Mouse (Mus musculus) liver, embryonic 16.5 days (tissue): Measurements from ENCODE around the gene Lcn11. TPM values are rescaled to one million over a fixed set of nuclear protein-coding genes. Genes with fewer than 3 reads are reported as not detected.

Experiments used
- ATAC-seq: fragments of 200-750 bp; cut with Nextera tagmentation; 2 replicates; pipeline ENCODE4 v1.8.0; 2017; ENCODE audit warnings: low read depth, mild to moderate bottlenecking, moderate number of reproducible peaks, moderate library complexity
- H3K27ac ChIP-seq: fragments of 300-500 bp; sonication (generic); 2 replicates; pipeline ENCODE4 v1.5.1; 2014; ENCODE audit warnings: mild to moderate bottlenecking, low read length
- H3K27me3 ChIP-seq: fragments of 300-500 bp; sonication (generic); 2 replicates; pipeline ENCODE4 v1.6.1; 2014; ENCODE audit warnings: low read depth, low read length, mixed read lengths; ENCODE audit not compliant: control insufficient read depth, insufficient read depth
- H3K36me3 ChIP-seq: fragments of 300-500 bp; sonication (generic); 2 replicates; pipeline ENCODE4 v1.6.1; 2014; ENCODE audit warnings: mild to moderate bottlenecking; ENCODE audit not compliant: control insufficient read depth, insufficient read depth
- H3K4me1 ChIP-seq: fragments of 300-500 bp; sonication (generic); 2 replicates; pipeline ENCODE4 v1.6.1; 2014; ENCODE audit warnings: low read depth, low read length, mixed read lengths; ENCODE audit not compliant: control insufficient read depth
- H3K4me2 ChIP-seq: fragments of 300-500 bp; sonication (generic); 2 replicates; pipeline ENCODE4 v1.6.1; 2014; ENCODE audit warnings: low read depth, low read length, mixed read lengths
- H3K4me3 ChIP-seq: fragments of 300-500 bp; sonication (generic); 2 replicates; pipeline ENCODE4 v1.5.1; 2014; ENCODE audit warnings: low read depth, mild to moderate bottlenecking, low read length
- H3K9ac ChIP-seq: fragments of 300-500 bp; sonication (generic); 2 replicates; pipeline ENCODE4 v1.6.1; 2014; ENCODE audit warnings: low read depth, low read length
- H3K9me3 ChIP-seq: fragments of 300-500 bp; sonication (generic); replicated peaks from 2 replicates; pipeline ENCODE4 v1.6.1; 2016; ENCODE audit warnings: low read length; ENCODE audit not compliant: control insufficient read depth
- WGBS: fragments of 180-500 bp; shearing (Covaris S2); extraction: QIAGEN DNeasy Blood & Tissue Kit; methylation state at CpG from one replicate; pipeline ENCODE4 v1.1.7; 2014; ENCODE audit not compliant: insufficient replicate concordance; 5-methylcytosine and 5-hydroxymethylcytosine counted together
- polyA plus RNA-seq: library from polyadenylated mRNA; unstranded; fragments of >200 nt; fragmentation: Nextera tagmentation; extraction: Ambion mirVana; gene quantifications from 2 replicates; pipeline ENCODE4 v1.2.1, GENCODE M21; 2015

The Lcn11 gene
- polyA plus RNA-seq, 1 experiment from 2014 or later: not detected

DNA sequence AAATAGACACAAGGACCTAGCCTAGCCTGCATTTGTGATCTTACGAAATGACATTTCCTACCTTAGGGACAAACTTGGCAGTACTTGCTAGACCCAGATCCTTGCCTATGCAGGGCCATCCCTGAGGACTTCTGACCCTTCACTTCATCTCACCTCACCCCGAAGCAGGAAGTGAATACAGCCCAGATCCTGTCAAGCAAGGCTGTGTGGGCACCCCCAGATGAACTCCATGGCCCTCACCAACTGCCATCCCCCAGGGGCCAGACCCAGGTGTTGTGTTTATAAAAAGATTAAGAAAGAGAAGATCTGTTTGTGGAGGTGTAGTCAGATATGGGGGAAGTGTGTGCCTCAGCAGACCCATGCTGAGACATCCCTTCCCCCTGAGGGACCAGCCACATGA, 2.2 kb upstream of the Lcn11 start:
- no peaks in the 10 kb centered on the region for H3K27me3 ChIP-seq
- no peak overlapping the region for H3K4me3 ChIP-seq
- H3K9me3 ChIP-seq: no peaks in the 10 kb centered on the region
- H3K9ac ChIP-seq: no peak overlapping the region
- no peak overlapping the region for H3K27ac ChIP-seq
- ATAC-seq: no peak
- WGBS: 44% methylated on average over 2 of the region's 2 CpGs
- H3K36me3 ChIP-seq: no peaks in the 10 kb centered on the region
- H3K4me1 ChIP-seq: no peaks in the 10 kb centered on the region
- H3K4me2 ChIP-seq: no peak overlapping the region

DNA sequence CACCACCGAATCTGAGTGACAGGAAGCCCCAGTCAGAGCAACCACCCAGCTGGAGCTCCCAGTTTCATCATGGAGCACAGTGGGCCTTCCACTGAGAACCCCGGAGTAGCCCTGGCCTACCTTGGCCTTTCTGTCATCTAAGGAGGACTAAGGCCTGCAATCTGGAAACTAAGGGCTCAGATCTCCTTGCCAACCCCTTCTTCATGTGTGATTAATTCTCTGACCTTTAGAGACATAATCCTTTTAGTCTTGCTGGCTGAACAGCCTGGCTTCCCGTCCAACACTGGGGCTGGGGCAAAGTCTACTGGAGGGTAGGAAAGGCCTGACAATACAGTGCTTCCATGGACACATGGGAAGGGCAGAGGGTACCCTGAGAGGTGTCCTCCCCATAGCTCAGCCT, 826 bp upstream of the Lcn11 start:
- Histone ChIP-seq H3K27ac (no peak overlapping the region), H3K4me2 (no peak overlapping the region), H3K9me3 (no peaks in the 10 kb centered on the region), H3K27me3 (no peaks in the 10 kb centered on the region), H3K9ac (no peak overlapping the region), H3K36me3 (no peaks in the 10 kb centered on the region), H3K4me1 (no peaks in the 10 kb centered on the region), H3K4me3 (no peak overlapping the region)
- 43% methylated on average over 3 of the region's 3 CpGs for WGBS
- no peak for ATAC-seq

DNA sequence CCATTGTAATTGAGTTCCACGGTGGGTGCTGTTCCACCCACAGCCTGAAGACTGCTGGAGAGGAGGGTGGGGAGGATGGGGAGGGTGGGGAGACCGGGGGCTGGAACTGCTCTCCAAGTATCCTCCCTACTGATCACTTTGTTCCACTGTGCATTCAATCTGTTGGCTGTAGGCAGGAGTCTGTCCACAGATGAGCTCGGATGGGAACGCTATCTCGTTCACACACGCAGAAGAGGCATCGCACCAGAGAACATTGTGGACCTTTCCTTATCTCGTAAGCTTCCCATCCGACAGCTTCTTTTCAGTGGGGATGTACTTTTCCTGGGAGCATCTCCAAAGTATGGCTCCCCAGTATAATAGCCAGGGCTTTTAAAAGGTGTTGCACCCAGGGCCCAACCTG, 2.3 kb downstream of the Lcn11 start:
- H3K9ac ChIP-seq: no peak overlapping the region
- H3K4me3 ChIP-seq: no peak overlapping the region
- no peak overlapping the region for H3K4me2 ChIP-seq
- H3K27me3 ChIP-seq: no peaks in the 10 kb centered on the region
- ATAC-seq: no peak
- WGBS: 65% methylated on average over 9 of the region's 9 CpGs
- H3K9me3 ChIP-seq: no peaks in the 10 kb centered on the region
- no peak overlapping the region for H3K27ac ChIP-seq
- H3K4me1 ChIP-seq: no peaks in the 10 kb centered on the region
- no peaks in the 10 kb centered on the region for H3K36me3 ChIP-seq

DNA sequence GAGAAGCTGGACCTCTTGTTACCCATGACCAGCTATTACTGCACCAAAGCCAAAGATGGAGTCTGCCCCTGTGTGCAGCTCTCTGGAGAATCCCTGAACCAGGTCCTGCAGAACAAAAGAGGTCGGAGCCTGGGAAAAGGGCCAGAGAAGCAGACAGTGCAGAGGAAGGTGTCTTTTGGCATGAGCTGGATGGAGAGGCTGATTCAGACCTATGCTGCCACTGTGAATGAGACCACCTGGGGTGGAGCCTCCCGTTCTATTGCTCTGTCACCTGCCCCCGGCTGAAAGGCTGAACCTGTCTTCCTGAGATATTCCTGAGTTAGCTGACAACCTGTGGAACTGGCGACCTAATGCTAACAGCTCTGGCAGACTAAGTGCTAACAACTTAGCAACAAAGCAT, 4.1 kb downstream of the Lcn11 start:
- 44% methylated on average over 4 of the region's 4 CpGs for WGBS
- H3K4me1 ChIP-seq: no peaks in the 10 kb centered on the region
- H3K9ac ChIP-seq: no peak overlapping the region
- no peak overlapping the region for H3K27ac ChIP-seq
- no peaks in the 10 kb centered on the region for H3K36me3 ChIP-seq
- H3K9me3 ChIP-seq: no peaks in the 10 kb centered on the region
- H3K27me3 ChIP-seq: no peaks in the 10 kb centered on the region
- no peak overlapping the region for H3K4me2 ChIP-seq
- no peak for ATAC-seq
- H3K4me3 ChIP-seq: no peak overlapping the region

DNA sequence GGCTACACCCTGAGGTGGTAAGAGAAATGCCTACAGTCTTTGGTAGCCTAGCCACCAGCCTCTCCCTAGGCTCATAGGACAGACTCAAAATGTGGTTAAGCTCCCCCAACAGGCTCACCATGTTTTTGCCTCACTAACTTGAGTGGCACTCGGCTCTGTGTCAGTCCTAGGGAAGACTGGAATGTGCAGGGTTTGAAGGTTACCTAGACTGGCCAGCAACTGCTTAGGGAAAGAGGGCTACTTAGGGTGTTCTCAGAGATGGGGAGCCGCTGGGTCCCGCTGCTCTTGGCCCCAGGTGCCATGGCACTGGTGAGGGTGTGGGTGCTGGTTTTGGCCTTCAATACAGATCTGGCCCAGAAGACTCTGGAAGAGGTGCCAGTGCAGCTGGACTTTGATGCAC, 5.1 kb downstream of the Lcn11 start, which contains the start of gene Gm13539:
TSS of gene Gm13539 (plus strand) at position 301 of the 400 bp plus-strand sequence.
- Histone ChIP-seq H3K27me3 (no peaks in the 10 kb centered on the region), H3K36me3 (no peaks in the 10 kb centered on the region), H3K9ac (no peak within 1 kb of the TSS), H3K27ac (no peak within 1 kb of the TSS), H3K4me1 (no peaks in the 10 kb centered on the region), H3K4me2 (no peak within 1 kb of the TSS), H3K4me3 (no peak within 1 kb of the TSS), H3K9me3 (no peaks in the 10 kb centered on the region)
- 60% methylated on average over 3 of the region's 3 CpGs for WGBS
- no peak for ATAC-seq

DNA sequence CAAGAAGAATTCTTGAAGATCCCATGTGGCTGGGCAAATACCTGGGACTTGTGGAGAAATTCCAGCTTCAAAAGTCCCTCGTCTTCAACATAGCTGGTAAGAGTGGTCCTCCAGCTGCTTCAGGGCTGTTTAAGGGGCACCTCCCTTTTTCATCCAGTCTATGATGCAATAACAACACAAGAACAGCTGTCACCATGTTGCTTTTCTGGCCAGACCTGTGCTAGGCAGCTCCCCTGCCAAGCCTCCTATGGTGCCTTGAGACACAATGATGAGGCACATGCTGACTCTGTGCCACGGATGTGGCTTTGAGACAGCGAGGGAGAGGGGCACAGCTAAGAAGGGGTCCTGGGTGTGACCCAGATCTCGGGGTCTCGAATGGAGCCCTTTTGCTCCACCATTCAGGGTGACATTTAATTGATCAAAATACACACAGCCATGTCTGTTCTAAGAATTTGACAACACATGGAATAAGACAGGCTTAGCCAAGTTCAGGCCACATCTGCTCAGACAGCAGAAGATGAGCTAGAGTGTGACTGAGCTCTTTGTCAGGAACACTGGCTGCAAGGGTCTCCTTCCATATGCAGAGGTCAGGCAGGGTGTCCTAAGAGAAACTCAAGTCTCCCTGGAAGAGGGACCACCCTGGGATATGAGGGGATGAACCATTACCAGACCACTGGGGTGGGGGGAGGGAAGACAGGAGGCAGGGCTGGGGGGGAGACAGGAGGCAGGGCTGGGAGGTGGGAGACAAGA, 8.9 kb downstream of the Lcn11 start:
- no peak for ATAC-seq
- H3K4me3 ChIP-seq: no peak overlapping the region
- 49% methylated on average over 5 of the region's 5 CpGs for WGBS

DNA sequence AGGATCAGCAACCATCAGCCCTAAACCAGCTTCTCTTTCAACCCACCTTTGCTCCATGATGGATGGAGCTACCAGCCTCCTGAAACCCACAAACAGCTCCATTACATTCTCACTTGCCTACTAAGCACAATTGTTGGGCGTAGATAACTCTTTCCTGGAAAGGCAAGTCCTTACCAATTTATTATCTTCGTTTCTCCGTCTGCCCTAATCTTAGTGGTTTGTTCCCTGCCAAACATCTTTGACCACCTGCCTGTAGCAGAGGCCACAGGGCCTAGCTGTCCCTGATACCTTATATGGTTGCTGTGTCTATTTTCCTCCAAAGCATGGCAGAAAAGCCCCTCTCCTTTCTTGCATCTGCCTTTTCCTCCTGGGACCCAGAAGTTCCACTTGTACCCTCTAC, 12.3 kb downstream of the Lcn11 start:
- peak; percentile 59; the same call in 1 of the 2 replicates for ATAC-seq
- H3K27ac ChIP-seq: no peak overlapping the region

More for the DNA sequence above, 8.9 kb downstream of the Lcn11 start:
- no peak overlapping the region for H3K27ac ChIP-seq
- H3K27me3 ChIP-seq: no peaks in the 10 kb centered on the region
- no peak overlapping the region for H3K4me2 ChIP-seq
- no peaks in the 10 kb centered on the region for H3K4me1 ChIP-seq
- H3K9ac ChIP-seq: no peak overlapping the region
- H3K36me3 ChIP-seq: no peaks in the 10 kb centered on the region
- H3K9me3 ChIP-seq: no peaks in the 10 kb centered on the region

DNA sequence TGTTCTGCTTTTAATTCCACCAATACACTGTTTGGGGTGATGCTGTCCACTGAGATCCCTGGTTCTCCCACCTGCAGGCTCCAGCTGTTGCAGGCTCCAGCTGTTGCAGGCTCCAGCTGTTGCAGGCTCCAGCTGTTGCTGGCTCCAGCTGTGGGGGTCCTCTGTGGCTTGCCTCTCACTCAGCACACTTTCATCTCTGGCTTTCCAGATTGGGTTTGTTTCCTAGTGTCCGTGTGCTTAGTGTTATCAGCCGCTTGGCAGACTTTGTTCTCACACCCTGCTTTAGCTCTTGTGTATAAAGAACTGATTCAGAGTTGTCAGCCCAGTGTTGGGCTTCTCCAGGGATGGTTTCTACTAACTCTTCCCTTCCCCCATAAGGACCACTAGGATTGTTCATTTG, 20.8 kb downstream of the Lcn11 start:
- WGBS: 26% methylated on average over 2 of the region's 2 CpGs
- no peak for ATAC-seq

More for the DNA sequence above, 12.3 kb downstream of the Lcn11 start:
- no peaks in the 10 kb centered on the region for H3K27me3 ChIP-seq
- H3K4me1 ChIP-seq: no peaks in the 10 kb centered on the region
- WGBS: 35% methylated on average over 3 of the region's 3 CpGs
- H3K9me3 ChIP-seq: no peaks in the 10 kb centered on the region
- H3K4me3 ChIP-seq: no peak overlapping the region
- H3K36me3 ChIP-seq: no peaks in the 10 kb centered on the region
- no peak overlapping the region for H3K4me2 ChIP-seq
- H3K9ac ChIP-seq: no peak overlapping the region

DNA sequence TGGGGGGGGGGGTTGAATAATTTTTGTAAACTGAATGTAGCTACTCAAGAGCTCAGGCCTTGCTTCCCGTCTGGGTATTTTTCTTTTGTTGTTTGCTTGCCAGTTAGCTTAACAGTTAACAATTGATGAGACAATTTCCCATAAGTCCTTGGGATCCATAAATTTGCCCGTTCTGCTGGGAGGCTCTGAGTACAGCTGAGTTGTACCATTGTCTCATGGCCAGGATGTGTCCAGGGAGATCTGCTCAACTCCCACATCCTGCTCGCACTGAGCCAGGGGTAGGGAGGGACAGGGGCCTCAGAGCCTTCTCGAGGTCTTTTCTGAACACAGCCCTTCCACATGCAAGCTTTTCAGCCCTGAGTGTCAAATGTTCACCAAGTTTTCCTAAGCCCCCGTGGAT, 21.2 kb downstream of the Lcn11 start:
- no peak for ATAC-seq

More for the DNA sequence above, 20.8 kb downstream of the Lcn11 start:
- H3K9me3 ChIP-seq: no peaks in the 10 kb centered on the region
- H3K4me2 ChIP-seq: no peak overlapping the region
- H3K36me3 ChIP-seq: no peaks in the 10 kb centered on the region
- H3K9ac ChIP-seq: no peak overlapping the region
- H3K4me3 ChIP-seq: no peak overlapping the region
- H3K4me1 ChIP-seq: no peaks in the 10 kb centered on the region
- no peaks in the 10 kb centered on the region for H3K27me3 ChIP-seq
- no peak overlapping the region for H3K27ac ChIP-seq

More for the DNA sequence above, 21.2 kb downstream of the Lcn11 start:
- no peak overlapping the region for H3K4me3 ChIP-seq
- no peak overlapping the region for H3K27ac ChIP-seq
- H3K9ac ChIP-seq: no peak overlapping the region
- H3K4me2 ChIP-seq: no peak overlapping the region
- no peaks in the 10 kb centered on the region for H3K9me3 ChIP-seq
- H3K4me1 ChIP-seq: no peaks in the 10 kb centered on the region
- no peaks in the 10 kb centered on the region for H3K27me3 ChIP-seq
- 35% methylated on average over 5 of the region's 5 CpGs for WGBS
- H3K36me3 ChIP-seq: no peaks in the 10 kb centered on the region
